Mouse (Mus musculus) myocyte (in vitro differentiated cells): ENCODE data around the gene Hcrtr2. TPM values are rescaled to one million over a fixed set of nuclear protein-coding genes. Genes with fewer than 3 reads are reported as not detected.

ENCODE experiments used
- H3K27me3 ChIP-seq: one replicate; pipeline ENCODE4 v1.6.1; 2011; ENCODE audit not compliant: control insufficient read depth, insufficient read depth, insufficient read length
- H3K36me3 ChIP-seq: one replicate; pipeline ENCODE4 v1.6.1; 2011; ENCODE audit not compliant: control insufficient read depth, insufficient read depth
- H3K4me2 ChIP-seq: one replicate; pipeline ENCODE4 v1.6.1; 2011; ENCODE audit warnings: low read depth, control low read depth
- H3K4me3 ChIP-seq: one replicate; pipeline ENCODE4 v1.5.1; 2011; ENCODE audit warnings: mild to moderate bottlenecking, control low read depth, moderate library complexity
- H3K79me2 ChIP-seq: one replicate; pipeline ENCODE4 v1.6.1; 2011; ENCODE audit not compliant: control insufficient read depth, insufficient read depth
- H3ac ChIP-seq: one replicate; pipeline ENCODE4 v1.6.1; 2011; ENCODE audit not compliant: control insufficient read depth, insufficient read length
- CEBPB ChIP-seq: IDR thresholded peaks from 2 replicates; pipeline ENCODE4 v1.6.1; 2011; ENCODE audit warnings: mild to moderate bottlenecking, moderate library complexity; ENCODE audit not compliant: poor library complexity, insufficient read depth, severe bottlenecking
- E2F4 ChIP-seq: IDR thresholded peaks from one replicate; pipeline ENCODE4 v1.6.1; 2011; ENCODE audit warnings: mild to moderate bottlenecking, control low read depth, moderate library complexity; ENCODE audit not compliant: insufficient read depth
- MAX ChIP-seq: IDR thresholded peaks from one replicate; pipeline ENCODE4 v1.6.1; 2011; ENCODE audit warnings: low read depth, mild to moderate bottlenecking, control low read depth
- MYOD1 ChIP-seq, 3 experiments: IDR thresholded peaks; one replicate each; pipeline ENCODE4 v1.6.1; 2011; ENCODE audit warnings: control low read depth in 2 of 3, low read depth in 2 of 3, mild to moderate bottlenecking in 2 of 3, moderate library complexity in 1 of 3; ENCODE audit not compliant: insufficient read length in 2 of 3, control insufficient read depth in 1 of 3
- MYOG ChIP-seq, 3 experiments: IDR thresholded peaks; one replicate each; pipeline ENCODE4 v1.6.1; 2011; ENCODE audit warnings: control low read depth in 2 of 3, low read depth in 2 of 3, mild to moderate bottlenecking in 2 of 3; ENCODE audit not compliant: insufficient read length in 2 of 3, control insufficient read depth in 1 of 3, insufficient read depth in 1 of 3
- POLR2A ChIP-seq: IDR thresholded peaks from one replicate; pipeline ENCODE4 v1.6.1; 2011; ENCODE audit warnings: low read depth, mild to moderate bottlenecking, control low read depth, moderate library complexity; ENCODE audit not compliant: insufficient read length
- POLR2AphosphoS2 ChIP-seq: IDR thresholded peaks from one replicate; pipeline ENCODE4 v1.6.1; 2011; ENCODE audit warnings: low read depth, control low read depth; ENCODE audit not compliant: insufficient read length
- REST ChIP-seq: IDR thresholded peaks from one replicate; pipeline ENCODE4 v1.6.1; 2011; ENCODE audit warnings: mild to moderate bottlenecking, control low read depth, moderate library complexity; ENCODE audit not compliant: insufficient read depth, insufficient read length
- SRF ChIP-seq: IDR thresholded peaks from one replicate; pipeline ENCODE4 v1.6.1; 2011; ENCODE audit warnings: low read depth; ENCODE audit not compliant: control insufficient read depth, insufficient read length
- TCF12 ChIP-seq: IDR thresholded peaks from one replicate; pipeline ENCODE4 v1.6.1; 2011; ENCODE audit warnings: mild to moderate bottlenecking, control low read depth; ENCODE audit not compliant: poor library complexity, insufficient read depth, severe bottlenecking
- TCF3 ChIP-seq: IDR thresholded peaks from one replicate; pipeline ENCODE4 v1.6.1; 2011; ENCODE audit warnings: low read depth, control low read depth; ENCODE audit not compliant: insufficient read length
- USF1 ChIP-seq: IDR thresholded peaks from one replicate; pipeline ENCODE4 v1.6.1; 2011; ENCODE audit warnings: low read depth, mild to moderate bottlenecking, control low read depth, moderate library complexity
- polyA plus RNA-seq: library from polyadenylated mRNA; unstranded; fragments of >200 nt; fragmentation: generic; extraction: Trizol; gene quantifications from one replicate; pipeline ENCODE4 v1.2.1, GENCODE M21; 2012; ENCODE audit warnings: missing spikeins

Gene Hcrtr2
- polyA plus RNA-seq, 1 experiment: not detected

DNA sequence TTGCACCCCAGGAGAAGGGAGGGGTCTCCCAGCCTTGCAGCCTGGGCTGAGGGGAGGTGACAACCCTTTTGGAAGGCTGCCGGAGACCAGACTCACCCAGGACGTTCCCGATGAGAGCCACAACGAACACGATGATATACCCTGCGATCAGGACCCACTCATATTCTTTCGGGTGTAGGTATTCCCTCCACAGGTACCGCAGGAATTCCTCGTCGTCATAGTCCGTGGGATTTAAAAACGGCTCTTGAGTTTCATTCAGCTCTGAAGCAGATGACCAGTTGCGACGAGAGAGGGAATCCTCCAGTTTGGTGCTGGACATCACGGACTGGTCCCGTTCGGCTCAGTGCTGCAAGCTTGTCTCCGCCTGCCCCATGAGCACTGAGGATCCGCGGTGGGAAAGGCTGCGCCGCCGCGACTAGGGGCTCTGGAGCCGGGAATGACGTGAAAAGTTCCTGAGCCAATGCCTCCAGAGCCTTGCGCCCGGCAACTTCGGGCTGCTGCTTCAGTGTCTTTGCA is 412 bp downstream of the Hcrtr2 start:
- no peaks in the 10 kb centered on the region for H3K36me3 ChIP-seq
- TF ChIP-seq CEBPB (no peak), TCF12 (no peak), TCF3 (no peak), MYOD1 (IDR thresholded peaks at IDR 0.05; ENCODE audit: control insufficient read depth in 1 of 3, insufficient read length in 2 of 3, low read depth in 2 of 3) (no peak), REST (no peak), MYOG (IDR thresholded peaks at IDR 0.05; ENCODE audit: control insufficient read depth in 1 of 3, insufficient read depth in 1 of 3, insufficient read length in 2 of 3, low read depth in 2 of 3) (no peak), SRF (no peak), USF1 (no peak), POLR2AphosphoS2 (no peak), POLR2A (no peak), E2F4 (no peak), MAX (no peak)
- no peaks in the 10 kb centered on the region for H3K79me2 ChIP-seq
- H3K4me3 ChIP-seq: no peak overlapping the region
- no peak overlapping the region for H3K4me2 ChIP-seq
- H3K27me3 ChIP-seq: peaks cover 9% of the 10 kb centered on the region
- no peak overlapping the region for H3ac ChIP-seq

DNA sequence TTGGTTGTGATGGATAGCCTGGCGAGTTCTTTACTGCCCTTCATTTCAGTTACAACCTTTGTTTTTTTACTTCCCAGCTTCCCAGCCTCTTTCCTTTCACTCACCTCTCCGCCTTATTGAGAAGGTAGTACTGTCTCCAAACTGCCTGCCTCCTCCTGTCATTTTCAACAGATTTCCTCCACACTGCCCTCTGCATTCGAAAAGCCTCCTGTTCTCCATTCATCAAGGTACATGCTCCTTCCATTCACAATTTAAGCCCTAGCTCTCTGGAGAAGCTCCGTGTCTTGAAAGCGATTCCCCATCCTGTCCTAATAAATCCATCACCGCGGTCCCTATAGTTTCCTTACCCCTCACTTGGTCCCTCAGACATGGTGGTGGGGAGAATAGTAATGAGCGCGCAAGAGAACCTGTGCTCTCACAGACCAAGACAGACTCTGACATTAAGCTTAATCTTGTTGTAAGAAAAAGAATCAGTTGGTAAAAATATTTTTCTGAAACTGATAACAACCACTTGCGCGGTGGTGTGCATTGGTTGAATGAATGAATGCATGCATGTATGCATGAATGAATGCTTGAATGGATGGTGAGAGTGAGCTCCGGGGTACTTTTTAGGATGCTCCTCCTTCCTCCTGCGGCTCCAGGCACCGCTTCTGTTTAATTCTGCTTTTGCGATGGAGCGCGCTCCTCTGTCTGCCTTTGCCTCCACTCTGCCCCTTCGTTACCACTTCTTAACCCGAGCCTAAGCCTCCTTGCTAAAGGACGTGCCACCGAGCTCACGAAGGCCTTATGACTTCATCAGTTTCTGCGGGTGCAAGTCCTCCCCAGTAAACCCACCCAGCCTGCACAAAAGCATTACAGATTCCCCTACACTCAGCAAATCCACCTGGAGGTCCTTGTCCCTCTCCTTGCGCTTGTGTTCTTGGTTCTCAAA is 1.3 kb downstream of the Hcrtr2 start:
- no peaks in the 10 kb centered on the region for H3K36me3 ChIP-seq
- peaks cover 9% of the 10 kb centered on the region for H3K27me3 ChIP-seq
- no peak overlapping the region for H3K4me3 ChIP-seq
- no peaks in the 10 kb centered on the region for H3K79me2 ChIP-seq
- TF ChIP-seq POLR2A (no peak), USF1 (no peak), REST (no peak), CEBPB (no peak), POLR2AphosphoS2 (no peak), MAX (no peak), MYOG (IDR thresholded peaks at IDR 0.05; ENCODE audit: control insufficient read depth in 1 of 3, insufficient read depth in 1 of 3, insufficient read length in 2 of 3, low read depth in 2 of 3) (no peak), E2F4 (no peak), TCF3 (no peak), SRF (no peak), MYOD1 (IDR thresholded peaks at IDR 0.05; ENCODE audit: control insufficient read depth in 1 of 3, insufficient read length in 2 of 3, low read depth in 2 of 3) (no peak), TCF12 (no peak)
- H3K4me2 ChIP-seq: no peak overlapping the region
- H3ac ChIP-seq: no peak overlapping the region

- no peak overlapping the region for H3K4me2 ChIP-seq
- TF ChIP-seq POLR2AphosphoS2 (no peak), USF1 (no peak), TCF12 (no peak), MYOG (IDR thresholded peaks at IDR 0.05; ENCODE audit: control insufficient read depth in 1 of 3, insufficient read depth in 1 of 3, insufficient read length in 2 of 3, low read depth in 2 of 3) (no peak), REST (no peak), MYOD1 (IDR thresholded peaks at IDR 0.05; ENCODE audit: control insufficient read depth in 1 of 3, insufficient read length in 2 of 3, low read depth in 2 of 3) (no peak), POLR2A (no peak), E2F4 (no peak), MAX (no peak), SRF (no peak)
- H3K36me3 ChIP-seq: no peaks in the 10 kb centered on the region
Observed at GRCm38 (mm10) chr9:76321589-76321988, 2.1 kb downstream of the Hcrtr2 start.

GRCm38 (mm10) chr9:76320755-76321154 is 2.9 kb downstream of the Hcrtr2 start:
- H3K4me2 ChIP-seq: no peak overlapping the region
- no peak overlapping the region for H3ac ChIP-seq
- TF ChIP-seq MYOG (IDR thresholded peaks at IDR 0.05; ENCODE audit: control insufficient read depth in 1 of 3, insufficient read depth in 1 of 3, insufficient read length in 2 of 3, low read depth in 2 of 3): no peak
- no peak for TF ChIP-seq TCF3
- no peak for TF ChIP-seq E2F4
- no peak for TF ChIP-seq MAX
- no peak for TF ChIP-seq SRF
- H3K79me2 ChIP-seq: no peaks in the 10 kb centered on the region
- H3K36me3 ChIP-seq: no peaks in the 10 kb centered on the region
- H3K27me3 ChIP-seq: peaks cover 9% of the 10 kb centered on the region
- H3K4me3 ChIP-seq: no peak overlapping the region

More at GRCm38 (mm10) chr9:76321589-76321988, 2.1 kb downstream of the Hcrtr2 start:
- Histone ChIP-seq H3K27me3 (peaks cover 9% of the 10 kb centered on the region), H3K79me2 (no peaks in the 10 kb centered on the region), H3ac (no peak overlapping the region), H3K4me3 (no peak overlapping the region)

GRCm38 (mm10) chr9:76318302-76318701 is 5.4 kb downstream of the Hcrtr2 start:
- H3K36me3 ChIP-seq: no peaks in the 10 kb centered on the region
- H3K79me2 ChIP-seq: no peaks in the 10 kb centered on the region
- H3K4me3 ChIP-seq: no peak overlapping the region
- TF ChIP-seq MYOG (IDR thresholded peaks at IDR 0.05; ENCODE audit: control insufficient read depth in 1 of 3, insufficient read depth in 1 of 3, insufficient read length in 2 of 3, low read depth in 2 of 3) (no peak), TCF12 (no peak), POLR2AphosphoS2 (no peak), E2F4 (no peak), CEBPB (no peak)
- H3K4me2 ChIP-seq: no peak overlapping the region
- H3ac ChIP-seq: no peak overlapping the region
- H3K27me3 ChIP-seq: peaks cover 3% of the 10 kb centered on the region
